Mouse (Mus musculus) spleen, postnatal 10 days (tissue): Measurements from ENCODE around the gene Olfr1105.

ENCODE experiments used
- DNase-seq, 2 experiments: peaks; one replicate each; pipeline ENCODE4 v3.0.0; 2021 to 2022; ENCODE audit warnings: low spot score in 2 of 2

Olfr1105 gene

DNA sequence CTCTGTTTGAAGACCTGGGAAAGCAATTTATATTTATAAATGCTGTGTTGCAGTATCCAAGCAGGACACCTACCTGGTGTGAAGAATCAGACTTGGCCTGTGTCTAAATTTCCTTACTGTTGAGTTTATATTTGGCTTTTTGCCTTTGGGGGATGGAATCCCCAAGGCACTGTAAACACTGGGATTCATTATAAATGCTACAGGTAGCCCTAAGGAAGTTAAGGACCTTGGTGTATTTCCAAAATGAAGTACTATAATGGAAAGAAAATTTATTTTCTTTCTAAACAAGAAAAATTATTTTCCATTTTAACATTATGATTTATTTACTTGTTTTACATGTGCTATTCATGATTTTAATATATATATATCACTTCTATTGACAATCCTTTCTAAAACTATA is at the start of gene Olfr1105:
TSS of gene Olfr1105 (minus strand) at position 101 of the 400 bp plus-strand sequence.
- no peak for DNase-seq

GRCm38 (mm10) chr2:87075717-87076116 is 39.4 kb upstream of the Olfr1105 start, which contains the start of gene Olfr1107:
Gene Olfr1107, minus strand, starts transcription at chr2:87075817.
- no peak for DNase-seq

DNA sequence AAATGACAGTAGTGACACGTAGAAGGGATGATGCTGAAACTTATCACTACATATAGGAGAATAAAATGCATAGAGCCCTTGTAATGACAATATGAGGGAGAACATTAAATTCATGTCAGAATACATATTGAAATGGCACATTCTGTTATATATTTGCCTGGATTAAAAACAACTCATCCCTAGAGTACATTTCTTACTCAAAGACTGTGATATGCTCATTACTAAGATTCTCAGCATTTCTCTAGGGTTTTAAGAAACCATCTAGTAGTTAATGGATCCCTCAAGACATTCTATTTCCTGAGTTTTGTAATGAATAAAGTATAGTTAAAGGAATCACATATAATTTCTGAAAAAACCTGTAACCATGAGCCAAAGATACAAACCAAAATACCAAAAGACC is 15.8 kb upstream of the Olfr1105 start, which contains the start of gene Olfr1106:
TSS of gene Olfr1106 (minus strand) at position 101 of the 400 bp plus-strand sequence.
- no peak for DNase-seq

DNA sequence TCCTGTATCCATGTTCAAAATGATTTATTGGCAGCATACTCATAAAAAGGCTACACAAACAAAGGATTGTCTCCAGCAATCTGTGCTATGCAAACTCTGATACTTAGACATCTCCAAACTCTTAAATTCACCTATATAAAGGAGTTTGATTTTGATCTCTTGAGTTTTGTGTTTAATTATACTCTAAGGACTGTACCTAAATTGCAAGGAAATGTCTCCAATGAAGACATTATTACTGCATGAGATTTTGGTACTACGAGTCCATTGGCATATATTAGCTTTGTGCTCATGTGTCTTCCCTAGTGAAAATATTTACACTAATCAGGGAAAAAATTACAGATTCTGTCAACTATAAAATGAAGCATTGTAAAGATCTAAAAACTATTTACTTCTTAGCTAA is 9.4 kb downstream of the Olfr1105 start, which contains the start of gene Olfr1104:
TSS of gene Olfr1104 (minus strand) at position 101 of the 400 bp plus-strand sequence.
- DNase-seq = no peak

DNA sequence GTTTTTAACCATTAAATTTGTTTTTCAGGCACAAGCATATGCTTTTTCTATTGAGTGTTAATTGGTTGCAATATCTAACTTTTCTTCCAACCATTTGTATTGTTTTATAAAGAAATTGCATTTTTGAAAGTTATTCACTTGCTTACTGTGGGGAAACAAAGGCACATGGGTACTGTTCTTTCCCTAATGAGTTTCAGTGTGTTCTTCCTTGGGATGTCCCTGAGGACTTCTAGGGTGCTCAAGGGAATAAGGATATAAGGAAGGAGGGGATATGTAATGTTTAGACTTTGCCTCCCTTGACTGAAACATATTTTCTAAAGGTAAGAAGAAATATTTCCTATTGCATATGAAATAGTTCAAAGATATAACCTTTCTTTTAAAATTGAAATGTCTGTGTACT is 38.2 kb downstream of the Olfr1105 start, which contains the start of gene Olfr1102:
TSS of gene Olfr1102 (plus strand) at position 301 of the 400 bp plus-strand sequence.
- no peak for DNase-seq

GRCm38 (mm10) chr2:86991121-86991520 is 45.2 kb downstream of the Olfr1105 start, which contains the start of gene Olfr1101:
Gene Olfr1101, minus strand, starts transcription at chr2:86991221.
- no peak for DNase-seq
